Mouse (Mus musculus): ENCODE measurements around the gene Slc16a11. TPM values are rescaled to one million over a fixed set of nuclear protein-coding genes. Genes with fewer than 3 reads are reported as not detected.

Gene Slc16a11
- polyA plus RNA-seq, 1 experiment from 2014 or later: 0.19 TPM

GRCm38 (mm10) chr11:70177647-70178046 is 34.9 kb upstream of the Slc16a11 start:
- Histone ChIP-seq H3K4me2 (no peak overlapping the region), H3K4me3 (ENCODE audit: low read depth, low read length) (no peak overlapping the region), H3K27ac (ENCODE audit: low read depth, low read length) (no peak overlapping the region), H3K4me1 (ENCODE audit: control insufficient read depth, insufficient read depth, low read length) (no peaks in the 10 kb centered on the region), H3K9me3 (ENCODE audit: control insufficient read depth, low read length) (no peaks in the 10 kb centered on the region), H3K9ac (ENCODE audit: low read length) (no peak overlapping the region), H3K36me3 (ENCODE audit: control insufficient read depth, insufficient read depth, low read length) (no peaks in the 10 kb centered on the region), H3K27me3 (ENCODE audit: control insufficient read depth, insufficient read depth, low read length) (no peaks in the 10 kb centered on the region)
- DNase-seq (ENCODE audit: low spot score, missing footprints) (peak; percentile 84), ATAC-seq (ENCODE audit: low FRiP score) (no peak)
- WGBS: 68% methylated on average over 8 of the region's 8 CpGs

DNA sequence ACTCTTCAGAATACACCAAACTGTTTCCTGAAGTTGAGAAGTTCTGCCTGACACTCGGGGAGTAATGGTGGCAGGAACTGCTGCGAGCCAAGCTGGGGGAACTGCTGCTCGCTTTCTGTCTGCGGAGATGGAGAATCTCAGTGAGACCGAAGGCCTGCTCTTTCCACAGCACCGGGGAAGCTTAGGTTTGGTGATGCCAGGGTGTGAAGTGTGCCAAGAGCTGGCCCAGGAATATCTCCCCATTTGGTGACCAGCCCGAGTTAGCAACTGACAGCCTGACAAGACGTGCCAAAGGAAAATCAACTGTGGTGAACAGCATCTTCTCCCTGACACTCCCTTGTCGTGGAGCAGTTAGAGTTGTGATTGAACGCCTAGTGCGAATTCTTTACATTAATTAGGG is 34.2 kb upstream of the Slc16a11 start:
- DNase-seq (ENCODE audit: low spot score, missing footprints): no peak
- ATAC-seq (ENCODE audit: low FRiP score): no peak
- Histone ChIP-seq H3K4me3 (ENCODE audit: low read depth, low read length) (no peak overlapping the region), H3K9ac (ENCODE audit: low read length) (no peak overlapping the region), H3K27me3 (ENCODE audit: control insufficient read depth, insufficient read depth, low read length) (no peaks in the 10 kb centered on the region), H3K36me3 (ENCODE audit: control insufficient read depth, insufficient read depth, low read length) (no peaks in the 10 kb centered on the region), H3K27ac (ENCODE audit: low read depth, low read length) (no peak overlapping the region), H3K9me3 (ENCODE audit: control insufficient read depth, low read length) (no peaks in the 10 kb centered on the region), H3K4me1 (ENCODE audit: control insufficient read depth, insufficient read depth, low read length) (no peaks in the 10 kb centered on the region), H3K4me2 (no peak overlapping the region)
- WGBS: 87% methylated on average over 11 of the region's 11 CpGs

- Histone ChIP-seq H3K36me3 (ENCODE audit: control insufficient read depth, insufficient read depth, low read length) (no peaks in the 10 kb centered on the region), H3K4me3 (ENCODE audit: low read depth, low read length) (no peak overlapping the region), H3K9ac (ENCODE audit: low read length) (no peak overlapping the region), H3K27ac (ENCODE audit: low read depth, low read length) (no peak overlapping the region), H3K4me2 (no peak overlapping the region), H3K27me3 (ENCODE audit: control insufficient read depth, insufficient read depth, low read length) (no peaks in the 10 kb centered on the region), H3K9me3 (ENCODE audit: control insufficient read depth, low read length) (no peaks in the 10 kb centered on the region), H3K4me1 (ENCODE audit: control insufficient read depth, insufficient read depth, low read length) (no peaks in the 10 kb centered on the region)
- DNase-seq (ENCODE audit: low spot score, missing footprints) (peak; percentile 54), ATAC-seq (ENCODE audit: low FRiP score) (no peak)
- WGBS: 82% methylated on average over 11 of the region's 11 CpGs
These were observed 33.8 kb upstream of the Slc16a11 start for GRCm38 (mm10) chr11:70178756-70179155.

DNA sequence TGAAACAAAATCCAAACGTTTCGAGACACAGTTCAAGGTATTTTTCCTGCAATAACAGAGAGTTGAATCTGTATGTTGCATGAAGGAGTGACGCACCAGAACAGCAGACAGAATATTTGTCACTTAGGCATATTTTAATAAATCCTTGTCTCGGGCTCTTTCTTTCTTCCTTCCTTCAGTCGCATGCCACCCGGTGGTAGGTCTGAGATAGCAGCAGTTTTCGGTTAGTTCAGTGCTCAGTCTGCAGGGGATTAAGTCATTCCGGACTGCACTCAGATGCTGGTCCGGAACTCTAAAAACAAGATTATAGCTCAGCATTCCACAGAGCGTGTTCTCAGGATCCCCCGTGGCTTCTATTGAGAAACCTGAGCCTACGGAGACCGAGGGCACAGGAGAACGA is 33.2 kb upstream of the Slc16a11 start:
- Histone ChIP-seq H3K9me3 (ENCODE audit: control insufficient read depth, low read length) (no peaks in the 10 kb centered on the region), H3K27ac (ENCODE audit: low read depth, low read length) (no peak overlapping the region), H3K27me3 (ENCODE audit: control insufficient read depth, insufficient read depth, low read length) (no peaks in the 10 kb centered on the region), H3K4me1 (ENCODE audit: control insufficient read depth, insufficient read depth, low read length) (no peaks in the 10 kb centered on the region), H3K4me2 (no peak overlapping the region), H3K36me3 (ENCODE audit: control insufficient read depth, insufficient read depth, low read length) (no peaks in the 10 kb centered on the region), H3K4me3 (ENCODE audit: low read depth, low read length) (no peak overlapping the region), H3K9ac (ENCODE audit: low read length) (no peak overlapping the region)
- ATAC-seq (ENCODE audit: low FRiP score) (no peak), DNase-seq (ENCODE audit: low spot score, missing footprints) (peak; percentile 86)
- WGBS: 30% methylated on average over 14 of the region's 14 CpGs

GRCm38 (mm10) chr11:70180496-70180895 is 32.1 kb upstream of the Slc16a11 start:
- H3K9ac ChIP-seq (ENCODE audit: low read length): no peak overlapping the region
- H3K4me2 ChIP-seq: no peak overlapping the region
- H3K36me3 ChIP-seq (ENCODE audit: control insufficient read depth, insufficient read depth, low read length): no peaks in the 10 kb centered on the region
- ATAC-seq (ENCODE audit: low FRiP score): no peak
- no peaks in the 10 kb centered on the region for H3K4me1 ChIP-seq (ENCODE audit: control insufficient read depth, insufficient read depth, low read length)
- H3K4me3 ChIP-seq (ENCODE audit: low read depth, low read length): no peak overlapping the region
- no peaks in the 10 kb centered on the region for H3K27me3 ChIP-seq (ENCODE audit: control insufficient read depth, insufficient read depth, low read length)
- peak; percentile 41 for DNase-seq (ENCODE audit: low spot score, missing footprints)
- H3K27ac ChIP-seq (ENCODE audit: low read depth, low read length): no peak overlapping the region
- 91% methylated on average over 4 of the region's 4 CpGs for WGBS
- no peaks in the 10 kb centered on the region for H3K9me3 ChIP-seq (ENCODE audit: control insufficient read depth, low read length)

- H3K4me2 ChIP-seq: no peak overlapping the region
- H3K4me1 ChIP-seq (ENCODE audit: control insufficient read depth, insufficient read depth, low read length): no peaks in the 10 kb centered on the region
- no peak overlapping the region for H3K9ac ChIP-seq (ENCODE audit: low read length)
- 82% methylated on average over 7 of the region's 7 CpGs for WGBS
- DNase-seq (ENCODE audit: low spot score, missing footprints): peak; percentile 73
- no peaks in the 10 kb centered on the region for H3K36me3 ChIP-seq (ENCODE audit: control insufficient read depth, insufficient read depth, low read length)
- H3K27ac ChIP-seq (ENCODE audit: low read depth, low read length): no peak overlapping the region
- no peaks in the 10 kb centered on the region for H3K27me3 ChIP-seq (ENCODE audit: control insufficient read depth, insufficient read depth, low read length)
- no peak for ATAC-seq (ENCODE audit: low FRiP score)
- no peak overlapping the region for H3K4me3 ChIP-seq (ENCODE audit: low read depth, low read length)
- H3K9me3 ChIP-seq (ENCODE audit: control insufficient read depth, low read length): no peaks in the 10 kb centered on the region
These were observed 27.4 kb upstream of the Slc16a11 start for GRCm38 (mm10) chr11:70185120-70185519.

- no peaks in the 10 kb centered on the region for H3K27me3 ChIP-seq (ENCODE audit: control insufficient read depth, insufficient read depth, low read length)
- no peaks in the 10 kb centered on the region for H3K36me3 ChIP-seq (ENCODE audit: control insufficient read depth, insufficient read depth, low read length)
- ATAC-seq (ENCODE audit: low FRiP score) (no peak), DNase-seq (ENCODE audit: low spot score, missing footprints) (peak; percentile 33)
- H3K4me1 ChIP-seq (ENCODE audit: control insufficient read depth, insufficient read depth, low read length): no peaks in the 10 kb centered on the region
- H3K27ac ChIP-seq (ENCODE audit: low read depth, low read length): no peak overlapping the region
- WGBS: 93% methylated on average over 28 of the region's 28 CpGs
- H3K9ac ChIP-seq (ENCODE audit: low read length): no peak overlapping the region
- no peaks in the 10 kb centered on the region for H3K9me3 ChIP-seq (ENCODE audit: control insufficient read depth, low read length)
- no peak overlapping the region for H3K4me2 ChIP-seq
- no peak overlapping the region for H3K4me3 ChIP-seq (ENCODE audit: low read depth, low read length)
These were observed 23.0 kb upstream of the Slc16a11 start for GRCm38 (mm10) chr11:70189319-70190134.

DNA sequence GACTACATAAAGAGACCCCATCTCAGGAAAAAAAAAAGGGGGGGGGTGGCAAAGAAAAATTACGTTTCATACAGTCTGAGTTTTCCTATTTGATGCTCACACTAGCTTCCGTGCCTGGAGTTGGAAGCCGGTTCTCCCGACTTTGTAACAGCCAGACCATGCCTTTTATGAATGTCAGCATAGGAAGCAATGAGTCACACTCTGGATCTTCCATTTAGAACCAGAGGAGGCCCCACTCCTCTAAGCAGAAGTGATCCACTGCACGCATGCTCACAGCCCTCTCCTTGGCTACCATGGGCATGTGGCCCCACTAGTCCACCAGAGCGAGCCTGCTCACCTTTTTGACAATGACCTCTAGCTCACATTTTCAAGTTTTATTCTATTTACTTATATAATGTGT is 21.4 kb upstream of the Slc16a11 start:
- Histone ChIP-seq H3K36me3 (ENCODE audit: control insufficient read depth, insufficient read depth, low read length) (no peaks in the 10 kb centered on the region), H3K9ac (ENCODE audit: low read length) (no peak overlapping the region), H3K9me3 (ENCODE audit: control insufficient read depth, low read length) (no peaks in the 10 kb centered on the region), H3K4me3 (ENCODE audit: low read depth, low read length) (no peak overlapping the region), H3K4me2 (no peak overlapping the region), H3K4me1 (ENCODE audit: control insufficient read depth, insufficient read depth, low read length) (no peaks in the 10 kb centered on the region), H3K27me3 (ENCODE audit: control insufficient read depth, insufficient read depth, low read length) (no peaks in the 10 kb centered on the region), H3K27ac (ENCODE audit: low read depth, low read length) (no peak overlapping the region)
- ATAC-seq (ENCODE audit: low FRiP score) (no peak), DNase-seq (ENCODE audit: low spot score, missing footprints) (no peak)
- WGBS: 81% methylated on average over 6 of the region's 6 CpGs

DNA sequence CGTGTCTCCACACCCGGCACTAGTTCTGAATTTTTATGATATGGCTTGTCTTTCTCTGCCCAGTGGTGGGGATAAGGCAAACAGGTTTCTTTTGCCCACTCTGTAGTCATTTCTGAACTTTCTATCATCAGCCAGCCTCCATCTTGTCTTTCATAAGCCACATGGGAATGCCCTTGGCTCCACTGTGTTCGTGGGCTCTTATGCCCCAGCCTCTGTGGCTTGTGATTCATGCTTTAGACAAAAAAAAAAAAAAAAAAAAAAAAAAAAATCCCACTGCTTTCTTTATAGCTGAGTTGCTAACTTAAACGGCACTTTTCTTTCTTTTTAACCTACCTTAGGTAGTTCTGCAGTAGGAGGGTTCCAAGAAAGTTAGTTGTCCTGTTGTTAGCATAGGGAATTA is 20.4 kb upstream of the Slc16a11 start:
- no peak overlapping the region for H3K4me2 ChIP-seq
- WGBS: 85% methylated on average over 4 of the region's 4 CpGs
- DNase-seq (ENCODE audit: low spot score, missing footprints) (no peak), ATAC-seq (ENCODE audit: low FRiP score) (no peak)
- H3K4me1 ChIP-seq (ENCODE audit: control insufficient read depth, insufficient read depth, low read length): no peaks in the 10 kb centered on the region
- no peak overlapping the region for H3K9ac ChIP-seq (ENCODE audit: low read length)
- no peak overlapping the region for H3K27ac ChIP-seq (ENCODE audit: low read depth, low read length)
- no peaks in the 10 kb centered on the region for H3K27me3 ChIP-seq (ENCODE audit: control insufficient read depth, insufficient read depth, low read length)
- no peak overlapping the region for H3K4me3 ChIP-seq (ENCODE audit: low read depth, low read length)
- H3K36me3 ChIP-seq (ENCODE audit: control insufficient read depth, insufficient read depth, low read length): no peaks in the 10 kb centered on the region
- H3K9me3 ChIP-seq (ENCODE audit: control insufficient read depth, low read length): no peaks in the 10 kb centered on the region
